Mouse (Mus musculus) forelimb bud, embryonic 11.5 days (tissue): Measurements from ENCODE around the gene Alox5ap.

Experiments
- DNase-seq: peaks from one replicate; pipeline ENCODE4 v3.0.0-alpha.2; 2012; ENCODE audit warnings: low read depth, low spot score

Gene Alox5ap

DNA sequence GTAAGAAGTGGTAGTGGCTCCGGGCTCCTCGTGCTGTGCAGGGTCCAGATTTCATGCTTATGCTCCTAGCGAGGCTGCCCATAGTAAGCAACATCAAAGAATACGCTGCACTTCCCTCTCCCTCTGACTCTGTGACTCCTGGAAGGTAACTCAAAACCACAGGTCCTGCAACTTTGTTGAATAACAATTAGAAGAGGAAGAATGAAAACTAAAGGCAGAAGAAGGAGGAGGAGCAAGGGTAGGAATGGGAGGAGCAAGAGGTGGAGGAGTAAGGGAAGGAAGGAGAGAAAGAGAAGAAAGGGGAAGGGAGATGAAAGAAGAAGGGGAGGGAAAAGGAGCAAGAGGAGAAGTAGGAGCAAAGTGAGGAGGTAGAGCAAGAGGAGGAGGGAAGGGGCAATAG, at the start of gene Alox5ap:
Alox5ap (plus strand) TSS at position 363 of the 400 bp plus-strand sequence.
- DNase-seq, result no peak

DNA sequence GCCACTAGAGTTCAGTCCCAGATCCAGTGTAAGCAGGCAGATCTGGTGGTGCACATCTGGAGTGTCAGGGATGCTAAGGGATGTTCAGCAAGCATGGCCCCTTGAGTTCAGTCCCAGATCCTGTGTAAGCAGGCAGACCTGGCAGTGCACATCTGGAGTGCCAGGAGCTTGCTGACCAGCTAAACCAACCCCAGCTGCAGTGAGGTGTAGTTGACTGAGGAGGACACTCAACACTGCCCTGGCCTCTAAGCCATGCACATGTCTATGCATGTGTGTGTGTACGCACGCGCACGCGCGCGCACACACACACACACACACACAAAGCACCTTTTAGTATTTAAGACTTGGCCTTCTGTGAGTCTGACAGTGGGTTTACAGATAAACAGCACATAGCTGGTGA, 49.0 kb upstream of the Alox5ap start:
- DNase-seq, result no peak

DNA sequence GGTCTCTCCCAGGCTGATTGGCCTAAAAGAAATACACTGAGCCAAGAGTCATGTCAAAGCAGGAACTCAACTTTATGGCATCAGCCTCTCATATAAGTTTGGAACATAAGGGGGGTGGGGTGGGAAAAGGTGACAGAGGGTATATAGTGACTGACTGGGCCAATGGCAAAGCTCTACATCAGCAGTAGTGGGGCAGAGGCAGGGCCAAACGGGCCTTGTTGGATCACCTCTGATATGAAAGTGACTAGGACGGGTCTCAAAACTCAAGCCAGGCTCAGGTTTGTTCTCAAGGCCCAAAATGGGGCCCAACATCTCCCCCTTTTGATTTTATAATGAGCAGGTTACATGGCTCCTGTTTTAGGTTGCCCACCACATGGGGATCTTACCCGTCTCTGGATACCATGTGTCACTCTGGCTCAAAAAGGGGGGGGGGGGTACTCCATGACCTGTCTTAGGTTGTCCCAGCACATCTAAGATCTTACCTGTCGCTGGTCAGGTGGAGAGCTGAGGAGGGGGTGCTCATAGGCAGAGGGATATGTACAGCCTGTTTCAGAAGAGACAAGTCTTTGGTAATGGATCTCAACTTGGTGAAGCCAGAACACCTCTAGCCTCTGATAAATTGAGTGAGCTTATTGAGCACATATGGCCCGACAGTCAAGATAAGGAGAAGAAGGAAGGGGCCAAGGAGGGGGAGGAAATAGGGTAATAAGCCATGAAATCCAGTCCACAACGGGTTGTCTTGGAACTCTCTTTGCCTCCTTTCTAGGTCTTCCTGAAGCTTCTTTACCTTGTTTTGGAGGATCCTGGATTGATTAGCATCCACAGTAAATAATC, 46.8 kb upstream of the Alox5ap start:
- DNase-seq, result no peak

DNA sequence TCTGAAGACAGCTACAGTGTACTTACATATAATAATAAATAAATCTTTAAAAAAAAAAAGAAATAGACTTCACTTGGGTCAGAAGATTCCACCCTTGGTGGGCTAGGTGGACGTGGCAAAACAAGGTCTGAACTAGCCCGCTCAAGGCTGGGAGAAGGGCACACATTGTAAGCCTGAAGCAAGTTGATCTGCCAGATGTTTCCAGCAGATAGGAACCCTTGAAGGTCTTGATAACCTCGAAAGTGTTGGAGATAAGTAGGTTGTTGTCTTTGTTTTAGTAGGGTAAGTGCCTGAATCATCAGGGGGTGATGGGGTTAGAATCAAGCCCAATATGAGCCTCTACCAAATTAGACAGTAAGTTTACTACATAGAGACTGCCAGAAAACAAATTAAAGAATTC, 45.1 kb upstream of the Alox5ap start:
- no peak for DNase-seq

- DNase-seq, result no peak
Observed at GRCm38 (mm10) chr5:149221355-149221754, 43.2 kb upstream of the Alox5ap start.

DNA sequence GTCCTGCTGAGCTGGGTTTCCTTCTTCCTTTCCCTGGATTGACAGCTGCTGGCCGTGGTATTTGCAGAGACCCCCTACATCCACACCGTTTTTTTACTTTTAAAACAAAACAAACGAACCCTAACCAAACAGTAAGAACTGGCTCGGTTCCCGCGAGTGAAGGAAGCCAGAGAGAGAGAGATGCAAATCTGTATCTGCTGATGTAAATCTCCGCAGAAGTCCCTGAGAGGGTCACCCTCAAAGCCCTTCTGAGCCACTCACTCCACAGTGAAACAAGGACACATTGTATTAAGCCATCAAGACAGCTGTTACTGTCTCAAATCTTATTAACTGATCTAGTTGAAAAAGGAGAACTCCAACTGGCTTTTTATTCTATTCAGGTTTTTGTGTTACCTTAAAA, 39.9 kb upstream of the Alox5ap start:
- no peak for DNase-seq

DNA sequence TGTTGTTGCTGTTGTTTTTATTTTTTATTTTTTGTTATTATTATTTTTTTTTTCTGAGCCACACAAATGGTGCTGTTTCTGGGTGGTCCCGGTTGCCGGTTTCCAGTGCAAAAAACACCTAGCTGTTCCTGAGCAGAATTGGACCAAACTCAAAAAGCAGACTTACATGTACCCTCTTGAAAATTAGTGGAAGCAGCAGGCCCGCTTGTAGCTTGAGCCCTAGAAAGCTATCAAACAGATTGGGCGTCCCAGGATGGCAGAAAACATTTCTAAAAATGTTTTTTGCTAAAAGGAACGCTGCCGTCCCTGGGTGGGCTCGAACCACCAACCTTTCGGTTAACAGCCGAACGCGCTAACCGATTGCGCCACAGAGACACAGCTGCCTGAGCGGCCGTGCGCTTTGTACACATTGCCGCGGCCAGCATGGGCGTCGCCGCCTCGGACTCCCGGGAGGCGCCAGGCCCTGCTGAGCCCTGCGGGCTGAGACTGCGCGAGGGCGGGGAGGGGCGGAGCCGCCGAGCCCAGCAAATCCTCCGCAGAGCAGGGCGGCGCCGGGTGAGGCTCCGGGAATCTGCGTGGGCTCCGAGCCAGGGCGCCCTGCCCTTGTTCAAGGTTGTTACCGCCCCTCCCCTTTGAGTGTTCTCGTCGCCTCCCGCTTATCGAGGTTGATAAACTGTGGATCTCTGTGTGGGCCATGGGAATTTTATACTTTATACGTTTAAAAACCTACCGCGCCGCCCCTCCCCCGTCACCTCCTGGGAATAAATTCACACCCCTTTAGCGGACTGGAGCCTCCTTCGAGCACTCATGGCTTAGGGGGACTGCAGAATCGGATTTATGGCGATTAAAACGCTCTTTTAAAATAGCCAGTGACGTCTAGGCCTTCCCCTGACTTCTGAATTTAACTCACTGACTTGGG, 35.6 kb upstream of the Alox5ap start:
- DNase-seq, result peak; percentile 96

GRCm38 (mm10) chr5:149229619-149230339, 34.8 kb upstream of the Alox5ap start:
- DNase-seq, result no peak

DNA sequence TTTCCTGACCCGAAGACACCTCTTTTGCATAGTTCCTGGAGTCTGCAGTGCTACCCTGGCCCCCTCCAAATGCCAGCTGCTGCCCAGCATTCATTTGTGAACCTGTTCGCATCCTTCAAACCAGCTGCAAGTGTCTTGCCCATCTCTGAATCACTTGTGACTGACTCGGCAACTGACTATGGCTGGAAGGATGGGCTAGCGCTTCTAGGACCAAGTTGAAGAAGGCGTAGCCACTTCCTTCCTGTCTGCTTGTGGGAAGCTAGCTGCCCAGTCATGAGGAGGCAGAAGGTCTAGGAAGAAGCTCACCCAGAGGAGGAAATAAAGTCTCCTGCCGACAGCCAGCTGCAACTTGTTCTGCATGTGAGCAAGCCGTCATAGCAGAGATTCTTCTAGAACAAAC, 29.6 kb upstream of the Alox5ap start:
- DNase-seq, result no peak

- DNase-seq, result no peak
Observed at GRCm38 (mm10) chr5:149237221-149237950, 27.2 kb upstream of the Alox5ap start.

- no peak for DNase-seq
Observed at GRCm38 (mm10) chr5:149242467-149242866, 22.1 kb upstream of the Alox5ap start.

GRCm38 (mm10) chr5:149243053-149243452, 21.5 kb upstream of the Alox5ap start:
- no peak for DNase-seq

DNA sequence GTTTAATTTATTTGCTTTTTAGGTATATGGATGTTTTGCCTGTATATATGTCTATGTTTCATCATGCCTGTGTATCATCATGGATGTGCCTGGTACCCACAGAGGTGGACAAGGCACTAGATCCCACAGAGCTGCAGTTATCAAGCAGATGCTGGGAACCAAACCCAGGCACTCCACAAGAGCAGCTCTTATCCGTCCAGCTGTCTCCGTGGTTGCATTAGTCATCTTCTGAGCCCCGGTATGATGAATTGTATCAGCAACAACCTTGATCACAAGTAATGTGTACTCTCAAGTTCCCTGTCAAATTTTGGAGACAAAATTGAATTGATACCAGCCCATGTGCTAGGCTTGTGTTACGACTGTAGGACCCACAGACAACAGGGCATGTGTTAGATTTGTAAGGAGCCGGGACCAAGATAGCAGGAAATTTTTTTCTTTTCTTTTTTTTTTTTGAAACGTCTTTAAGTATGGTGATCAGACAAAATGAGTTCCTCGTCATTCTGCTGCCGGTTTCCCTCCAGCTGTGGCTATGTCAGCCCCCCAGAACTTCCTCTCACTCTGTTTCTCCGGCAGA, 19.1 kb upstream of the Alox5ap start:
- no peak for DNase-seq

GRCm38 (mm10) chr5:149245965-149246470, 18.5 kb upstream of the Alox5ap start:
- no peak for DNase-seq

DNA sequence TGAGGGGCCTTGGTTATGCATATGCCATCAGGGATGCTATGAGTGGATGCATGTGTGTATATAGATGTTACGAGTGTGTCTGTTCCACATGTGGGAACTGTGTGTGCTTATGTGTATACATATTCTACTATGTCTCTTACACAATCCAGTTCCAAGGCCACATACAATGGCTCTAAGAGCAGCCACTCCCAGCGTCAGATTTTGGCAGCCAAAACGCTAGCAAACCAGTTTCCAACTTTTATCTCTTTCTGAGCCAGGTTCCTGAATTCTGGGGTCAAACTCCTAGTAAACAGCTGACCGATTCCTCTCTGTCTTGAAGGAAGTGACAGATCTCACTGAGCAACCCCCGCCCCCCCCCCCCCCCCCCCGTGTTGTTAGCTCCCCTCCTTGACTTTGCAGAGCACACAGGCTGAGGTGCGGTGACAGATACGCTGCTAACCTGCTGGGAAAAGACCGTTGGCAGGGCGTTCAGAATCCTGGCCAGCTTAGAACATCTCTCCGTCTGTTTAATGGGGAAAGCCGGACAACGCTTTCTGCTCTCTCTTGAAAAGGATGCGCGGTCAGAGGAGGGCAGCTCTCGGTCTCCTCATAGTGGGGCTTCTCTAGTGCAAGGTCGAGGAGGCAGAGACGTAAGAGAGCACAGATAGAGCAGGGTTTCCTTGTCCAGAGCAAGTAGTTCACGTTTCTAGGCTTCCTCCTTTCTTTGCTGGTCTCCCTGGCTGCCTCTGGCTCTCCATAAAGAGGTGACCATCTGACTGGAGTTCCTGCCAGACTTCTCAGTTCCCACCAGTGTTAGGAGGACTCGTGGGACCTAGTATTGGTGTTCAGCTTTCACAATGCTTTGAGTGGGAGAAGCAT, 17.3 kb upstream of the Alox5ap start:
- no peak for DNase-seq

- DNase-seq, result no peak
Observed at GRCm38 (mm10) chr5:149252303-149252702, 12.3 kb upstream of the Alox5ap start.

GRCm38 (mm10) chr5:149253491-149253890, 11.1 kb upstream of the Alox5ap start:
- no peak for DNase-seq

- no peak for DNase-seq
Observed at GRCm38 (mm10) chr5:149255522-149255921, 9.0 kb upstream of the Alox5ap start.

DNA sequence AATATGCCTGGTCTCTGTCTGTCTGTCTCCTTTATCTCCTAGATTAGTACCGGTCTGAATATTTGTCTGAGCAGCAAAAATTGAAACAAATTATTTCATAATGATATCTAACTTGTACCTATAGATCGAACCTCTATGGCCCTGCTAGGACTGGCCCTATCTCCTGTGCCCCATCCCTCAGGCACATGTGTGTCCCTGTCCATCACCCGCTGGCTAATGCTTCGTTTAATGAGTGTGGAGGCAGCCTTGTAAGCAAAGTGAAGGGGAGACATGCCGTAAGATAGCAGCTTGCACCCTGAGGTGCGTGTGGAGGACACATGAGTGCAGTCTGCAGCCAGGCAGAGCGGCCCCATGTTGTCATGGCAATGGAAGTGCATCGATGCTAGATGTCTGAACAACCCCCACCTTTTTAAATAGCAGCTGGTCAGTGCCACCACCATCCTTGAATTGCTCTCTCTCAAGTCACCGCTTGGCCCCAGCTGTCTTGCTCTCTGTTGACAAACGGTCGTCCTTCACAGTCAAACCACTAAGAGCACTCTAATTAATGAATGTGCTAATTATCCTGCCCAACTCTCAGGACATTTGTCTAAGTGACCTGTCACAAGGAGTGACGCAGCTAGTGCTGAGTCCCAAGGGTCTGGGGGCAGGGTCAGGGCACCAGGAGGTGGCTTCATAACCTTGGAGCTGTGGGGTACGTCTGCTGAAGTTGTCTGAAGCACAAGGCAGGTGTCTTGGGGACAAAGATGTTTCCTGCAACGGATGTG, 6.9 kb upstream of the Alox5ap start:
- no peak for DNase-seq
